ENCODE assay signal across 8 mouse cellular contexts in genomic region chr9:66592708-66593612, GRCm38 (mm10). TPM values are rescaled to one million over a fixed set of nuclear protein-coding genes. Genes with fewer than 3 reads are reported as not detected.
DNase-seq lines count a peak whose midpoint lies in the region; ATAC-seq lines count a peak whose summit lies in the region.

Usp3 (minus strand) TSS chr9:66593142.

- ATAC-seq in inflammation-experienced regulatory T-cells, adult 6 months: peak; percentile 80
- peak; percentile 91 for ATAC-seq in megakaryocyte-erythroid progenitor cell, adult 5-6 weeks (replicated peaks; ENCODE audit: low FRiP score, low TSS enrichment, poor library complexity, severe bottlenecking)

- peak; percentile 95 for DNase-seq in adipocyte (ENCODE audit: low spot score)
- peak; percentile 92 for DNase-seq in embryo, embryonic 10 days (ENCODE audit: low spot score)
- peak; percentile 97 for DNase-seq in gastrocnemius, postnatal 14 days
- peak; percentile 92 to 96 for DNase-seq in left cerebral cortex, postnatal 10 days (ENCODE audit: extremely low spot score in 1 of 2, low spot score in 2 of 2)
- DNase-seq in right cerebral cortex, postnatal 25 days: peak; percentile 91
- DNase-seq in urinary bladder, postnatal 4 days (ENCODE audit: low spot score in 2 of 2): peak; percentile 96 to 97

- intact Hi-C loops in gastrocnemius, postnatal 14 days (cut with DNase I; ENCODE audit: low total_unique reads): no loop called here
- intact Hi-C loops in left cerebral cortex, postnatal 10 days (cut with DNase I): loop anchor here (10.0 kb wide), 1 partner anchor 78 kb away; the partner anchor contains the start of gene Fbxl22

RNA-seq across cellular contexts. Expression of gene Usp3, which starts in this region (rescaled TPM):
- 10 to 100 TPM; 18.4 to 18.9 TPM for total RNA-seq in gastrocnemius, postnatal 14 days (2021)
- polyA plus RNA-seq in inflammation-experienced regulatory T-cells, adult 6 months (2017; shearing (Covaris generic)): 100 to 1,000 TPM in 1 of 3 experiments, 10 to 100 TPM in 2; 82.2 to 141 (median 98.8) TPM
- total RNA-seq in left cerebral cortex, postnatal 10 days (2021): 10 to 100 TPM; 29.5 to 37.2 TPM
- total RNA-seq in megakaryocyte-erythroid progenitor cell, adult 5-6 weeks (2014; fragmentation: Nextera tagmentation): 39.0 and 59.5 TPM in 2 replicates
- 29.6 and 32.4 TPM in 2 replicates for total RNA-seq in megakaryocyte-erythroid progenitor cell, adult 5-6 weeks (2017)

Comparison
In these comparisons a context has a peak if more than half of its experiments do, and no peak if none do; other contexts are left out.
1. Peak in every context shown above with its lines: DNase-seq and ATAC-seq.